Mouse (Mus musculus): ENCODE measurements around the gene Cmbl. TPM values are rescaled to one million over a fixed set of nuclear protein-coding genes. Genes with fewer than 3 reads are reported as not detected.

Gene Cmbl
- polyA plus RNA-seq, 1 experiment from 2014 or later: 12.2 TPM

DNA sequence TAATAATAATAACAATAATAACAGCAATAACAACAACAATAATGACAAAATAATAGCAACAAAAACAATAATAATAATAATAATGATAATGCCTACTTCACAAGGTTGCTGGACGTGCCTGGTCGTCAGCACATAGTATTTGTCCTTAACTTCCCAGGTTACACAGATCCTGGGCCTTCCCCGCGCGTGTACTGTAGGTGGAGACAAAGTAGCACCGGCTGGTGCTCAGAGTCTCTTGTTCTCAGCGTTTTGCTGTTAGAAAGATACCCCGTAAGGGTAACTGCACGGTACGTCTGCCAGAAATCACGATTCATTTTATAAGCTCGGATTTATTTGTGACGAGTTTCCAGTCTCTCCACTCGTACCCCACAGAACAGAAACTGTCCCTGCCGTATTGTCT, 37.2 kb downstream of the Cmbl start:
- no peaks in the 10 kb centered on the region for H3K36me3 ChIP-seq (ENCODE audit: control insufficient read depth, insufficient read depth)
- H3K4me1 ChIP-seq (ENCODE audit: control insufficient read depth, insufficient read depth, low read length): peaks cover 26% of the 10 kb centered on the region
- no peaks in the 10 kb centered on the region for H3K27me3 ChIP-seq (ENCODE audit: control insufficient read depth, insufficient read depth, low read length)
- peak overlapping the region; percentile 96 for H3K9ac ChIP-seq (ENCODE audit: low read length)
- H3K27ac ChIP-seq (ENCODE audit: low read length): peak overlapping the region; percentile 93
- H3K9me3 ChIP-seq (replicated peaks; ENCODE audit: control insufficient read depth, low read length): no peaks in the 10 kb centered on the region
- 3% methylated on average over 15 of the region's 15 CpGs for WGBS
- ATAC-seq (replicated peaks; ENCODE audit: extremely low read depth, insufficient read depth, low FRiP score): peak; percentile 58
- H3K4me3 ChIP-seq (ENCODE audit: low read length): peak overlapping the region; percentile 95
- peak overlapping the region; percentile 74 for H3K4me2 ChIP-seq (ENCODE audit: low read depth, low read length)

GRCm38 (mm10) chr15:31603113-31603512, 37.9 kb downstream of the Cmbl start:
- peaks cover 26% of the 10 kb centered on the region for H3K4me1 ChIP-seq (ENCODE audit: control insufficient read depth, insufficient read depth, low read length)
- H3K27ac ChIP-seq (ENCODE audit: low read length): no peak overlapping the region
- no peaks in the 10 kb centered on the region for H3K27me3 ChIP-seq (ENCODE audit: control insufficient read depth, insufficient read depth, low read length)
- H3K9me3 ChIP-seq (replicated peaks; ENCODE audit: control insufficient read depth, low read length): no peaks in the 10 kb centered on the region
- no peak for ATAC-seq (replicated peaks; ENCODE audit: extremely low read depth, insufficient read depth, low FRiP score)
- H3K4me2 ChIP-seq (ENCODE audit: low read depth, low read length): peak overlapping the region; percentile 74
- peak overlapping the region; percentile 96 for H3K9ac ChIP-seq (ENCODE audit: low read length)
- peak overlapping the region; percentile 95 for H3K4me3 ChIP-seq (ENCODE audit: low read length)
- H3K36me3 ChIP-seq (ENCODE audit: control insufficient read depth, insufficient read depth): no peaks in the 10 kb centered on the region
- WGBS: 85% methylated on average over 13 of the region's 13 CpGs

DNA sequence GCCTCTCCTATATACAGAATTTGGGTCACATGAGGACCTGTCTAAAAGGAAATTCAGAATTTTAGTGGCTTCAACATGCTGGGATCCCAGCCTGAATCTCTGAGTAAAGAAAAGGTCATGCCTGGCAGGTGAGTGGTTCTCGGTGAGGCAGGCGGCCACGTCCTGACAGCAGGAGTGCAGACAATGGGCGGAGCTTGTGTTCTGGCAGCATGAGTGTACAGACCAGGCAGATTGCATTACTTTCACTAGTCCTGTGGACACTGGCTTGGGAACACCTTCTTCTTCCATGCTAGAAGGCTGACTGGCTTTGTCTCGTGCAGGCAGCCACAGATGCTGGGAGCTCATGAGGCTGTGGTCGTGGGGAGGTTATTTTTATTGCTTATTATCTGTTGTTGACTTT, 41.6 kb downstream of the Cmbl start:
- H3K4me3 ChIP-seq (ENCODE audit: low read length): no peak overlapping the region
- no peaks in the 10 kb centered on the region for H3K9me3 ChIP-seq (replicated peaks; ENCODE audit: control insufficient read depth, low read length)
- 50% methylated on average over 6 of the region's 6 CpGs for WGBS
- H3K4me1 ChIP-seq (ENCODE audit: control insufficient read depth, insufficient read depth, low read length): peaks cover 9% of the 10 kb centered on the region
- H3K4me2 ChIP-seq (ENCODE audit: low read depth, low read length): no peak overlapping the region
- no peaks in the 10 kb centered on the region for H3K27me3 ChIP-seq (ENCODE audit: control insufficient read depth, insufficient read depth, low read length)
- no peak for ATAC-seq (replicated peaks; ENCODE audit: extremely low read depth, insufficient read depth, low FRiP score)
- H3K36me3 ChIP-seq (ENCODE audit: control insufficient read depth, insufficient read depth): 0 out of 2 replicates have a peak, but pooled peaks cover 3% of the 10 kb centered on the region
- H3K27ac ChIP-seq (ENCODE audit: low read length): no peak overlapping the region
- H3K9ac ChIP-seq (ENCODE audit: low read length): no peak overlapping the region

DNA sequence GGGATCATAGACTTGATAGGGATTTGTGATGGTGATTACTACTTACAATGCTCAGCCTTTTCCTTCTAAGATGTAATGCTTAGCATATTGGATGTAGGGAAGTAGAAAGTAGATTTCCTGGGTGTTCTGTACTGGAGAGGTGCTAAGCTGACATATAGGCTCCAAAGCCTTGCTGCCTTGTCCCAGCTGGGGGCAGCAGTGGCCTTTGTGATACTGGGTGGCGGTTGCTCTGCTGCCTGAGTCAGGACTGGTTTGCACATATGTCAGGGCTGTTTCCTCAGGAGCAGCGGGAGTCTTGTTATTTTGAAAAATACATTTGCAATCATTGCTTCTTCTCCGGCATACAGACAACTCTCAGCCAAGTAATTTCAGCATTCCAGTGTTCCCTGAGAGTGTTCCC, 45.8 kb downstream of the Cmbl start:
- Histone ChIP-seq H3K4me2 (ENCODE audit: low read depth, low read length) (no peak overlapping the region), H3K27ac (ENCODE audit: low read length) (no peak overlapping the region), H3K36me3 (ENCODE audit: control insufficient read depth, insufficient read depth) (0 out of 2 replicates have a peak, but pooled peaks cover 3% of the 10 kb centered on the region), H3K4me3 (ENCODE audit: low read length) (no peak overlapping the region), H3K9ac (ENCODE audit: low read length) (no peak overlapping the region), H3K27me3 (ENCODE audit: control insufficient read depth, insufficient read depth, low read length) (no peaks in the 10 kb centered on the region), H3K9me3 (replicated peaks; ENCODE audit: control insufficient read depth, low read length) (no peaks in the 10 kb centered on the region), H3K4me1 (ENCODE audit: control insufficient read depth, insufficient read depth, low read length) (peaks cover 5% of the 10 kb centered on the region)
- ATAC-seq (replicated peaks; ENCODE audit: extremely low read depth, insufficient read depth, low FRiP score): no peak
- WGBS: 66% methylated on average over 3 of the region's 3 CpGs

DNA sequence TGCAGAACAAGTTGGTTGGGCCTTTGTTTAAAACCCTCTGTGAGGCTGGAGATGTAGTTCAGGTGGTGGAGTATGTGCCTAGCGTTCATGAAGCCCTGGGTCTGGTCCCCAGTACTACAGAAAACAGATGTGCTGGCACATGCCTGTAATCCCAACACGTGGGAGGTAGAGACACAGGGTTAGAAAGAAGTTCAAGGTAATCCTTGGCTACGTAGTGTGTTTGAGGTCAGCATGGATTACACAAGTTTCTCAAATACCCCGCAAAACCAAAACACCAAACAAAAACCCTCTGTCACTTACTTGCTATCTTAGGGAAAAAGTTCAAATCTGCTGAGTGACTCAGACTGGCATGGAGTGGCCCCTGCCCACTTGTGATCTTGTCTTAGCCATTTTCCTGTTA, 46.8 kb downstream of the Cmbl start:
- 0 out of 2 replicates have a peak, but pooled peaks cover 4% of the 10 kb centered on the region for H3K36me3 ChIP-seq (ENCODE audit: control insufficient read depth, insufficient read depth)
- WGBS: 90% methylated on average over 4 of the region's 4 CpGs
- H3K27ac ChIP-seq (ENCODE audit: low read length): no peak overlapping the region
- no peak overlapping the region for H3K4me2 ChIP-seq (ENCODE audit: low read depth, low read length)
- no peak overlapping the region for H3K9ac ChIP-seq (ENCODE audit: low read length)
- no peaks in the 10 kb centered on the region for H3K9me3 ChIP-seq (replicated peaks; ENCODE audit: control insufficient read depth, low read length)
- H3K27me3 ChIP-seq (ENCODE audit: control insufficient read depth, insufficient read depth, low read length): no peaks in the 10 kb centered on the region
- H3K4me1 ChIP-seq (ENCODE audit: control insufficient read depth, insufficient read depth, low read length): peaks cover under 1% of the 10 kb centered on the region
- ATAC-seq (replicated peaks; ENCODE audit: extremely low read depth, insufficient read depth, low FRiP score): no peak
- no peak overlapping the region for H3K4me3 ChIP-seq (ENCODE audit: low read length)

DNA sequence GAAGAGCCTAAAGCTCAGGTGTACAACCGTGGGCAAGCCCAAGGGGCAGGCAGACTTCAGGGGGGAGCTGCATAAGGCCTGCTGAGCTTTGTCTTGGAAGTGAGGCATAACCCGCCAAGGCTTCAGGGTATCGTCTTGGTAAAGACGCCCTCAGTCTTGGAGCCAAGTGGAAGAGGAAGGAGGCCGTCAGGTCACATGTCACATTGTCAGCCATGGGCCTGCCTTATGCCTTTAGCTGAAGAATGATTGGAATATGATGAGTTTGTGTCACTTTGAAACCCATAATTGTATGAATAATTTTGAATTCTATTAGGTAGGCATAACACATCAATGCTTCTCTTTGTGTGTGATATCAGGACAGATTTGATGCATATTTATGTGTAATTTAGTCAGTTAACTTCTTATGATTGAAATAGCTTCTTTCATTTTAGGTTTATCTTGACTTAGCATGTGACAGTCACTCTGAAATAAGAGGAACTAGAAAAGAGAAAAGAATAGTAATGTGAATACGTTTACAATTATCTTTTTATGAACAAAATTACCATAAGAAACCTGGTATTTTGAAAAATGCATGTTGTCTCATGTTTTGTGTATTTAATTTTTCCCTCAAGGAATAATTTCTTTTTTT, 48.8 kb downstream of the Cmbl start:
- Histone ChIP-seq H3K9ac (ENCODE audit: low read length) (no peak overlapping the region), H3K27ac (ENCODE audit: low read length) (no peak overlapping the region), H3K27me3 (ENCODE audit: control insufficient read depth, insufficient read depth, low read length) (no peaks in the 10 kb centered on the region), H3K4me2 (ENCODE audit: low read depth, low read length) (no peak overlapping the region), H3K4me1 (ENCODE audit: control insufficient read depth, insufficient read depth, low read length) (no peaks in the 10 kb centered on the region), H3K4me3 (ENCODE audit: low read length) (no peak overlapping the region), H3K9me3 (replicated peaks; ENCODE audit: control insufficient read depth, low read length) (no peaks in the 10 kb centered on the region), H3K36me3 (ENCODE audit: control insufficient read depth, insufficient read depth) (peaks cover 16% of the 10 kb centered on the region)
- 89% methylated on average over 6 of the region's 6 CpGs for WGBS
- no peak for ATAC-seq (replicated peaks; ENCODE audit: extremely low read depth, insufficient read depth, low FRiP score)

DNA sequence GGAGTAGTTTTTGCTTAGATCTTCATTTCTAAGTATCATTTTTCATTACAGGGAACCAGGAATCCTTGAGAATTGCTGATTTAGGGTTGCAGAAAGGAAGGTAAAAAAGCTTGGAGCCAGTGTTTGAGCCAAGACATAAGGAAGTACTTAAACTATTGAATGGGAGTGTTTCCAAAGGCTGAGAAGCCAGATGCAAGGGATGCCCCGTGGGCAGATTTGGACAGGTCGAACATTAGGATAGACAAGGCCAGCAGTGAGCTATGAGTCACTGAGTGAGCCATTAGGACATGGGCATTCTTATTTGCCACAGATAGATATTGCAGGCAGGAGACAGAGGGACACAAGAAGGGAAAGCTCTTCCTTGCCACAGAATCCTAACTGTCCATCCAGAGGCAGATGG, 49.5 kb downstream of the Cmbl start:
- Histone ChIP-seq H3K4me2 (ENCODE audit: low read depth, low read length) (no peak overlapping the region), H3K27ac (ENCODE audit: low read length) (no peak overlapping the region), H3K36me3 (ENCODE audit: control insufficient read depth, insufficient read depth) (peaks cover 18% of the 10 kb centered on the region), H3K9me3 (replicated peaks; ENCODE audit: control insufficient read depth, low read length) (no peaks in the 10 kb centered on the region), H3K4me1 (ENCODE audit: control insufficient read depth, insufficient read depth, low read length) (no peaks in the 10 kb centered on the region), H3K4me3 (ENCODE audit: low read length) (no peak overlapping the region), H3K27me3 (ENCODE audit: control insufficient read depth, insufficient read depth, low read length) (no peaks in the 10 kb centered on the region), H3K9ac (ENCODE audit: low read length) (no peak overlapping the region)
- no peak for ATAC-seq (replicated peaks; ENCODE audit: extremely low read depth, insufficient read depth, low FRiP score)
- WGBS: 84% methylated on average over 2 of the region's 2 CpGs

DNA sequence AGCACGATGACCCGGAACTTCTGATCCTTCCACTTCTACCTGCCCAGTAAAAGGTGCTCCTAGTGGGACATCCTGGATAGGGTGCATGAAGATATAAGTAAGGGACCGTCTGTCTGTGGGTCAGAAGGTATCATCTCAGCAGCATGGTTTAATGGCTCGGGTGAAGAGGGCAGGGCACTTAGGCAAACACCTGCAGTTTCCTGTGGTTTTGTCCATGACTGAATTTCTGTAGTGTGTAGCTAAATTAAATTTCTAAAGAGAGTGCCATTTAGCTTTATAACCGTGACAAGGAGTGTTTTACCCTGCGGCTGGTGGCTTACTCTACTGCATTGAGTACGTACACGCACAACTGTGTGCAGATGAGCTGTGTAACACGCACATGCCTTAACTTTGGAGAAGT, 52.1 kb downstream of the Cmbl start:
- no peaks in the 10 kb centered on the region for H3K9me3 ChIP-seq (replicated peaks; ENCODE audit: control insufficient read depth, low read length)
- no peak overlapping the region for H3K27ac ChIP-seq (ENCODE audit: low read length)
- no peak overlapping the region for H3K9ac ChIP-seq (ENCODE audit: low read length)
- no peaks in the 10 kb centered on the region for H3K4me1 ChIP-seq (ENCODE audit: control insufficient read depth, insufficient read depth, low read length)
- ATAC-seq (replicated peaks; ENCODE audit: extremely low read depth, insufficient read depth, low FRiP score): no peak
- peaks cover 17% of the 10 kb centered on the region for H3K36me3 ChIP-seq (ENCODE audit: control insufficient read depth, insufficient read depth)
- no peak overlapping the region for H3K4me2 ChIP-seq (ENCODE audit: low read depth, low read length)
- H3K27me3 ChIP-seq (ENCODE audit: control insufficient read depth, insufficient read depth, low read length): no peaks in the 10 kb centered on the region
- H3K4me3 ChIP-seq (ENCODE audit: low read length): no peak overlapping the region
- 89% methylated on average over 9 of the region's 9 CpGs for WGBS

GRCm38 (mm10) chr15:31619521-31619920, 54.3 kb downstream of the Cmbl start:
- Histone ChIP-seq H3K27ac (ENCODE audit: low read length) (no peak overlapping the region), H3K4me2 (ENCODE audit: low read depth, low read length) (no peak overlapping the region), H3K36me3 (ENCODE audit: control insufficient read depth, insufficient read depth) (peaks cover 20% of the 10 kb centered on the region), H3K27me3 (ENCODE audit: control insufficient read depth, insufficient read depth, low read length) (no peaks in the 10 kb centered on the region), H3K4me1 (ENCODE audit: control insufficient read depth, insufficient read depth, low read length) (no peaks in the 10 kb centered on the region), H3K4me3 (ENCODE audit: low read length) (no peak overlapping the region), H3K9ac (ENCODE audit: low read length) (no peak overlapping the region), H3K9me3 (replicated peaks; ENCODE audit: control insufficient read depth, low read length) (no peaks in the 10 kb centered on the region)
- ATAC-seq (replicated peaks; ENCODE audit: extremely low read depth, insufficient read depth, low FRiP score): no peak
- WGBS: 89% methylated on average over 8 of the region's 8 CpGs

Data from heart, embryonic 16.5 days (tissue).